Mouse (Mus musculus): ENCODE results near the gene Il1f5. TPM values are rescaled to one million over a fixed set of nuclear protein-coding genes. Genes with fewer than 3 reads are reported as not detected.

The Il1f5 gene
- polyA plus RNA-seq (2016; fragmentation: Nextera tagmentation; extraction: Ambion mirVana) = not detected in 2 replicates

DNA sequence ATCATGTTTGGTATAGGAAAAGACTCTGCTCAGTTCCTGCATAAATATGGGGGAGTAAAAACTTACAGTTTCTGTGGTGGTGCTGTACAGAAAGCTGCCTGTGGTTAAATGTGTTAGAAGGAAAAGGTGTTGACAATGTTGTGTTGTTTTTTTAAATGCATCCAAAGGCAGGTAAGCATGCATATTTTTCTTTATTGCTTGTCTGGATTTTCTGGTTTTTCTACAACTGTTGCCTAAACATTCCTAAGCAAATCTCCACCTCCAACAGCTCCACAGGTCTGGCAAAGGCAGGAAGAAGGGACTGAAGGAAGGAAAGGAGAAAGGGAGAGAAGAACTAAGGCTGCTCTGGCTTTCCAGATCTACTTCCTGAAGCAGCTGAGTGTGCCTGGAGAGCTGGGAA, at the start of gene Il1f5:
Gene Il1f5 (plus strand): TSS at position 301 of the 400 bp plus-strand sequence.
- peaks cover 5% of the 10 kb centered on the region; the same call in 1 of the 2 replicates for H3K4me1 ChIP-seq
- H3K27me3 ChIP-seq (ENCODE audit: low read depth, poor library complexity, severe bottlenecking) = no peaks in the 10 kb centered on the region
- H3K9me3 ChIP-seq (replicated peaks) = no peaks in the 10 kb centered on the region
- H3K4me3 ChIP-seq = no peak within 1 kb of the TSS
- H3K36me3 ChIP-seq = no peaks in the 10 kb centered on the region
- H3K27ac ChIP-seq (replicated peaks) = no peak within 1 kb of the TSS
- no peak for DNase-seq (ENCODE audit: low spot score)

DNA sequence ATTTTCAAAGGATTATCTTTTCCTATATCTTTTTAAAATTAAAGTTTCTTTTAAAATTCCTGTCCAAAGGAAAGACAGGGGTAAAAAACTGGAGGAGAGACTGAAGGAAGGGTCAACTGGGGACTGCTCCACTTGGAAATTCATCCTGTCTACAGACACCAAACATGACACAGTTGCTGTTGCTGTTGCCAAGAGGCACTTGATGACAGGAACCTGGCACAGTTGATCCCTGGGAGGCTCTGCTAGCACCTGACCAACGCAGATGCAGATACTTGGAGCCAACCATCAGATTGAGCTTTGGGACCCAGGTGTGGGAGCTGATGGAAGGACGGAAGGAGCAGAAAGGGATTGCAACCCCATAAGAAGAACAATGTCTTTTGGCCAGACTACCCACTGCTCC, 49.6 kb upstream of the Il1f5 start:
- H3K27me3 ChIP-seq (ENCODE audit: low read depth, poor library complexity, severe bottlenecking) = no peaks in the 10 kb centered on the region
- H3K27ac ChIP-seq (replicated peaks) = no peak overlapping the region
- no peak for DNase-seq (ENCODE audit: low spot score)
- H3K4me3 ChIP-seq = no peak overlapping the region
- H3K9me3 ChIP-seq (replicated peaks) = no peaks in the 10 kb centered on the region
- H3K36me3 ChIP-seq = no peaks in the 10 kb centered on the region
- 83% methylated on average over 2 of the region's 2 CpGs for WGBS
- no peaks in the 10 kb centered on the region for H3K4me1 ChIP-seq

DNA sequence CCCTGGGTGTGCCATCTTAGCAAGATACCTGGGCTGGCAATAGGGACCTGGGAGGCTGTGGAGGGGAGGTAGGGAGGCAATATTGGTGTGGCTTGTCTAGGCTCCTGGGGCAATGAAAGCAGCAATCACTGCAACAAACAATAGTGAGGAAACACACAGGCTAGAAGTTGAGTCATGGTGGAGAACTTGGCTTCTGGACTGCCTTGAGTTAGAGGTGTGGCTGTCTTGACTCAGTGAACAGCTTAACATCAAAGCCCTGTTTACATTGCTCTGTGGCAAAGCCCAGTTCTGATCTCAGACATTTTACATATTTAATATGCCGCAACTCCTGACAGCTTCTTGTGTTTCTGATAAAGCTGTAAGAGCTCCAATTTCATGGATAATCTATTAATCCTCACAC, 9.3 kb upstream of the Il1f5 start:
- no peak overlapping the region for H3K4me3 ChIP-seq
- no peaks in the 10 kb centered on the region for H3K9me3 ChIP-seq (replicated peaks)
- no peak for DNase-seq (ENCODE audit: low spot score)
- no peak overlapping the region for H3K27ac ChIP-seq (replicated peaks)
- no peaks in the 10 kb centered on the region for H3K36me3 ChIP-seq
- 100% methylated on average over 1 of the region's 1 CpGs for WGBS
- no peaks in the 10 kb centered on the region for H3K4me1 ChIP-seq
- no peaks in the 10 kb centered on the region for H3K27me3 ChIP-seq (ENCODE audit: low read depth, poor library complexity, severe bottlenecking)

DNA sequence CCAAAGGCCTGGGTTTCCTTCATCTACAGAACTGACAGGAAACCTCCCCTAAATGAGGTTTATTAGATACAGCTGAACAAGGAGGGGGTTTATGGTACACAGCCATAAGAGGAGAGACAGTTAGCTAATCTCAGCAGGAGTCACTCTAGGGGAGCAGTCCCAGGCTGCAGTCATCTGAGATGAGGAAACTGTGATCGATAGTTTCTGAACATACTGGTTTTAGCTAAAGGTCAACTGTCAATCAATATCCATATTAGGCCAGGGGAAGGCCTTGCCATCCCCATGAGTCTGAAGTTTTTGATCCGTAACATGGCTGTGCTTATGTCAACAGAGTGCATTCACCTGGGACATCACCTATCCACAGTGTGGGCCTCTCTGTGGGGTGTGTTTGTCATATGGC, 3.1 kb upstream of the Il1f5 start:
- H3K9me3 ChIP-seq (replicated peaks) = no peaks in the 10 kb centered on the region
- H3K27ac ChIP-seq (replicated peaks) = no peak overlapping the region
- DNase-seq (ENCODE audit: low spot score) = no peak
- 89% methylated on average over 2 of the region's 2 CpGs for WGBS
- no peaks in the 10 kb centered on the region for H3K27me3 ChIP-seq (ENCODE audit: low read depth, poor library complexity, severe bottlenecking)
- peaks cover 5% of the 10 kb centered on the region; the same call in 1 of the 2 replicates for H3K4me1 ChIP-seq
- no peak overlapping the region for H3K4me3 ChIP-seq
- no peaks in the 10 kb centered on the region for H3K36me3 ChIP-seq

DNA sequence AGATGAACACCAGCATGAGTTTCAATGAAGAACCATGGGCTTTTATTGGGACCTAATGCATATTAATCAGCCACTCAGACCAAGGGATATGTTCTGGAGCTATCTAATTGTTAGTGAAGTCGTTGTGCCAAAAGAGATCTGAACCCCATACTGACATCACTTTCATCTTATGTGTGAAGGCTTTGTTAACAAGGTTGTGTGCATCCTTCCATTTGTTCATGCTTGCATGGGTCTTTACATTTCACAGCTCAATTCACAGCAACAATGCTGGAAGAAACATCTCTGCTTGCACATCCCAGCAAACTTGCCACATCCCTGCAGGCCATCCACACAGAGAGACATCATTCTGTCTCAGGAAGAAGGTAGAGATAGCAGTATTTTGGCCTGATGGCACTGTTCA, 1.6 kb upstream of the Il1f5 start:
- Histone ChIP-seq H3K9me3 (replicated peaks) (no peaks in the 10 kb centered on the region), H3K27me3 (ENCODE audit: low read depth, poor library complexity, severe bottlenecking) (no peaks in the 10 kb centered on the region), H3K27ac (replicated peaks) (no peak overlapping the region), H3K4me1 (peaks cover 5% of the 10 kb centered on the region; the same call in 1 of the 2 replicates), H3K36me3 (no peaks in the 10 kb centered on the region), H3K4me3 (no peak overlapping the region)
- DNase-seq (ENCODE audit: low spot score) = no peak
- 36% methylated on average over 1 of the region's 1 CpGs for WGBS

DNA sequence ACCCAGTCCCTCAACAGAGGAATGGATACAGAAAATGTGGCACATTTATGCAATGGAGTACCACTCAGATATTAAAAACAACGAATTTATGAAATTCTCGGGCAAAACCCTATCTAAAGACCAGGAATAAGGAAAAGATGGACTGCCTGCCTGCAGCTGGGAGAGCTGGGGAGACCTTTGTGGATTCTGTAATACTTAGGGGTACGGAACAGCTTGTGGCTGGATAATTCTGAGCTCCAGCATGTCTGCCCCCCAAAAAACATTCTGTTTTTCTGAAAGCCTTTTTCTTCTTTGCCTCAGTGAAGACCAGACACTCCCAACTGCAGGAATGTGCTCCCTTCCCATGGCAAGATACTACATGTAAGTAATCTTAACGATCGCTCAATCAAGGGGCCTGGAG, 14.1 kb downstream of the Il1f5 start, which contains the start of gene Il1f10:
Gene Il1f10 (plus strand): TSS at position 301 of the 400 bp plus-strand sequence.
- Histone ChIP-seq H3K4me1 (no peaks in the 10 kb centered on the region), H3K27me3 (ENCODE audit: low read depth, poor library complexity, severe bottlenecking) (no peaks in the 10 kb centered on the region), H3K36me3 (no peaks in the 10 kb centered on the region), H3K4me3 (no peak within 1 kb of the TSS), H3K9me3 (replicated peaks) (no peaks in the 10 kb centered on the region), H3K27ac (replicated peaks) (no peak within 1 kb of the TSS)
- WGBS = 81% methylated on average over 5 of the region's 5 CpGs
- no peak for DNase-seq (ENCODE audit: low spot score)

DNA sequence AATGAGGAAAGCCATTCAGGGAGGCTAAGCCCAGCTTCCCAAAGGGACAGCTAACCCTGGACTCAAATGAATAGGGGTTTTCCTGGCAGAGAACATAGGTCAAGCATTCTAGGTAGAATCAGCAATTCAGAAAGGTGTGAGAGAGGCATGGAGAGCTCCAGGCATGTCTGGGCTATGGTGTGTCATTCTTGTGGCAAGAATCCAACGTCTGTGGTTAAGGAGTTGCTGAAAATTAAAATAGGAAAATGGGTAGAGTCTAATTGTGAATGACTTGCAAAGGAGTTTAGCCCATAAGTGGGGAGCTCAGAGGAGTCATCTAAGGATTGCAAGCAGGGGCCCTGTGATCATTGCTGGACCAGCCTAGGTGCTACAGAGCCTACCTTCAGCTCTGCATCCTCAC, 17.9 kb downstream of the Il1f5 start:
- Histone ChIP-seq H3K4me3 (no peak overlapping the region), H3K27me3 (ENCODE audit: low read depth, poor library complexity, severe bottlenecking) (no peaks in the 10 kb centered on the region), H3K27ac (replicated peaks) (no peak overlapping the region), H3K36me3 (no peaks in the 10 kb centered on the region), H3K4me1 (no peaks in the 10 kb centered on the region), H3K9me3 (replicated peaks) (no peaks in the 10 kb centered on the region)
- DNase-seq (ENCODE audit: low spot score) = no peak
- WGBS = 70% methylated on average over 1 of the region's 1 CpGs

DNA sequence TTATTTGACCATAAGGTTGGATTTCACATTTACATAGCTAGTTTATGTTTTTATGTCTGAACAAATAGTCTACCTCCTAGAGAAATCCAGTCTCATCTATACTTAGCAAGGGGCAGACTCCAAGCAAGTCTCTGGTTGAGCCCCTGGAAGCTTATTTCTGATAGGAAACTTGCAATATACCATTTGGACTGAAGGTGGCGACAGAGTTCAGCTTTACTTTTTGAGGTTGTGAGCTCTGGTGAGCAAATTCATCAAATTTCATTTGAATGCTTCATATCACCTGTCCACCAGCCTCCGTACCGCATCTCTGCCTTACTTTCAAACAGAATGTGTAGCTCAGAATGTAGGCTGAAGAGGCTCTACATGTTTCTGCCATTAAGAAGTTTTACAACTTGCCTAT, 20.1 kb downstream of the Il1f5 start:
- H3K27ac ChIP-seq (replicated peaks) = no peak overlapping the region
- no peaks in the 10 kb centered on the region for H3K27me3 ChIP-seq (ENCODE audit: low read depth, poor library complexity, severe bottlenecking)
- no peaks in the 10 kb centered on the region for H3K9me3 ChIP-seq (replicated peaks)
- 19% methylated on average over 3 of the region's 3 CpGs for WGBS
- DNase-seq (ENCODE audit: low spot score) = peak; percentile 28
- H3K4me1 ChIP-seq = no peaks in the 10 kb centered on the region
- H3K36me3 ChIP-seq = no peaks in the 10 kb centered on the region
- H3K4me3 ChIP-seq = no peak overlapping the region

DNA sequence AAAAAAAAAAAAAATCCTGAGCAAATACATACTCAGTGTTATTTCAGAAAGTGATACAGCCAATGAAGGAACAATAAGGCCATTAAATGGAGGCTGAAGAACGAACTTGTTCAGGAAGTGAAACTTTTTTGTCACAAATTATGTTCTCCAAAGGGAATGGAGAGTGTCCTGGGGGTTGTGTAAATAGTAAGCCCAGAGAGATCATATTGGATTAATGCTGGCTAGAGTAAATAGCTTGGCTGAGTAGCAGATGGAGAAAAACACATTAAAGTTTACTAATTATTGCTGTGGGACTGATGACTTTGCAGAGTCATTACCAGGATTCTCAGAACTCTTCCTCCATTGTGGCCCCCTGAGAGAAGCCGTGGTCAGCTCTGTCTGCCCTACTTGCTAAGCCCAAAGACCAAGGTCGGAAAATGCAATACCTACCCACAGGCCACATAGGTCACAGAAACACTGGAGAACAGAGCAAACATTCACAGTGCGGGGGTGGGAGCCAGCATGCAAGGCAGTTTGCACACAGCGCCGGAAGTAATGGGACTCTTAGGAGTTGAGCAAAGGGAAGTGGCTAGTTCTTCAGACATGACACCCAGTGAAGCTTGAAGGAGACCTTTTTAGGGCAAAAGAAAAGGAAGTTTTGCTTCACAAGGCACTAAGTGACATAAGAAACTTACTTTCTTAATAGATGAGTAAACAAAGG, 34.7 kb downstream of the Il1f5 start:
- whole genome bisulfite sequencing = 72% methylated on average over 6 of the region's 6 CpGs
- Histone ChIP-seq H3K4me3 (no peak overlapping the region), H3K27me3 (ENCODE audit: low read depth, poor library complexity, severe bottlenecking) (no peaks in the 10 kb centered on the region), H3K4me1 (no peaks in the 10 kb centered on the region), H3K36me3 (no peaks in the 10 kb centered on the region), H3K27ac (replicated peaks) (no peak overlapping the region), H3K9me3 (replicated peaks) (no peaks in the 10 kb centered on the region)
- no peak for DNase-seq (ENCODE audit: low spot score)

DNA sequence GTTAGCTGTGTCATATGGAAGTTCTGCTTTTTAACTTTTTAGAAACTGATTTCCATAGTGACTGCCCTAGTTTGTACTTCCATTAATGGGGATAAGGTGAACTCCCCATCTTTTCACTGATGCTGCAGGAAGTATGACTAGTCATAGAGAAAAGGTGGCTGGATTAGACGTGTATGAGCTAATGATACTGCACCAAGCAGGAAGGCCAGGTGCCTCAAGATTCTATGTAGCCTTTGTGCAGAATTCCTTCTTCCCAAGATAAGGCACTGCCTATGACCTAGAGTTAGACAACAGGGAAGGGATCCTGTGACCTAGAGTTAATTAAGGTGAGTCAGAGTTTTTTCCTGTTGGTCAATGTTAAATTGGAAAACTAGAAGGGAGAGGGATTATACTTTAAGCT, 40.2 kb downstream of the Il1f5 start:
- Histone ChIP-seq H3K9me3 (replicated peaks) (no peaks in the 10 kb centered on the region), H3K27me3 (ENCODE audit: low read depth, poor library complexity, severe bottlenecking) (no peaks in the 10 kb centered on the region), H3K36me3 (no peaks in the 10 kb centered on the region), H3K4me3 (no peak overlapping the region), H3K27ac (replicated peaks) (no peak overlapping the region), H3K4me1 (no peaks in the 10 kb centered on the region)
- 85% methylated on average over 1 of the region's 1 CpGs for WGBS
- DNase-seq (ENCODE audit: low spot score) = no peak

DNA sequence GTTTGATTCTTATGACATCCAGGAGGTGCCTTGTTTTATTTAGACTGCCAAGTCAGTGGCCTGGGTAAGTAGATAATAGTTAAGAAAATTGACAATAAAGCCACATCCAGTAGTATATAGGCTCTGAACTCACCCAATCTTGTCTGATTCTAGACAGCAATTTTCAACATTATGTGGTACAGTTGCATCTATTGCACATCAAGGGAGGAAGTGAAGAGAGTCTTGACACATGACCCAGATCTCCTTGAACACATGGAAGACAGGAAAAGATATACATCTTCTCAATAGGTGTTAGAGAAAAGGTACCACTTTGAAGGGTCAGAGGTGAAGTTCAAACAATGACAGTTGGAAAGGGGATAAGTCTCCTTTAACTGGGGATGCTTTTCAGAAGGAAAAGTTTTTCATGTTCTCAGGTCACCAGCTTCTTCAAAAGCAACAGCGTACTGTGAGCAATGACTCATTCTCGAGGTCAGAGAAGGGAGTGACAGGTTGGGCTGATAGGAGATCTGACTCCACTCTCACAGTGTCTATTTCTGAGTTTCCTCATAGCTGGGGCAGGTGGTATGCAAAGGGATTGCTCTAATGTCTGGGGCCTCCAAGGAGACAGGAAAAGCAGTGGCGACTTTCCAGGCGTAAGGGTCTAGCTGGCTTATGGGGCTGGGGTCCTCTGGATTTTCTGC, 41.3 kb downstream of the Il1f5 start:
- H3K27ac ChIP-seq (replicated peaks) = no peak overlapping the region
- H3K36me3 ChIP-seq = no peaks in the 10 kb centered on the region
- no peak overlapping the region for H3K4me3 ChIP-seq
- no peak for DNase-seq (ENCODE audit: low spot score)
- H3K9me3 ChIP-seq (replicated peaks) = no peaks in the 10 kb centered on the region
- WGBS = 85% methylated on average over 4 of the region's 4 CpGs
- no peaks in the 10 kb centered on the region for H3K27me3 ChIP-seq (ENCODE audit: low read depth, poor library complexity, severe bottlenecking)
- H3K4me1 ChIP-seq = no peaks in the 10 kb centered on the region
